In genomic region chr19:7500701-7501100, GRCm38 (mm10) we compare ENCODE assay signal across 20 mouse cellular contexts.
"Had no signal": no experiment of that assay in that cellular context is flagged by ENCODE, and none has a peak within 500 bp of the region (broad histone marks: within the 10 kb centered on the region; RNA-seq: fewer than 3 reads in every experiment).

No protein-coding gene starts in this region.

- H3K27me3 ChIP-seq: limb, embryonic 13.5 days; liver, embryonic 12.5 days; liver, embryonic 15.5 days; midbrain, embryonic 13.5 days; neural tube, embryonic 13.5 days; stomach, embryonic 15.5 days had no signal

- H3K9me3 ChIP-seq: limb, embryonic 10.5 days; limb, embryonic 13.5 days; liver, embryonic 12.5 days; liver, embryonic 15.5 days; midbrain, embryonic 13.5 days; neural tube, embryonic 13.5 days; stomach, embryonic 15.5 days had no signal

- H3K9ac ChIP-seq: limb, embryonic 13.5 days; liver, embryonic 12.5 days; liver, embryonic 15.5 days; midbrain, embryonic 13.5 days; neural tube, embryonic 13.5 days; stomach, embryonic 15.5 days had no signal

- H3K4me3 ChIP-seq: layer of hippocampus, adult 2 months; limb, embryonic 10.5 days; limb, embryonic 13.5 days; liver, embryonic 12.5 days; liver, embryonic 15.5 days; midbrain, embryonic 13.5 days; myocyte; neural tube, embryonic 13.5 days; stomach, embryonic 15.5 days had no signal

- DNase-seq: layer of hippocampus, adult 9-11 months; lung, adult 2 months; retina, postnatal 1 day; right cerebral cortex, postnatal 25 days; spleen, adult 18-20 months; thymus, postnatal 25 days had no signal

- H3K27ac ChIP-seq: hindbrain, postnatal 0 days; layer of hippocampus, adult 2 months; limb, embryonic 10.5 days; limb, embryonic 13.5 days; liver, embryonic 12.5 days; liver, embryonic 15.5 days; macrophage; midbrain, embryonic 13.5 days; neural tube, embryonic 13.5 days; stomach, embryonic 15.5 days had no signal

- H3K4me2 ChIP-seq: limb, embryonic 13.5 days; liver, embryonic 12.5 days; liver, embryonic 15.5 days; midbrain, embryonic 13.5 days; neural tube, embryonic 13.5 days; stomach, embryonic 15.5 days had no signal

- H3K36me3 ChIP-seq: limb, embryonic 10.5 days; liver, embryonic 12.5 days; liver, embryonic 15.5 days; midbrain, embryonic 13.5 days; neural tube, embryonic 13.5 days; stomach, embryonic 15.5 days had no signal

- H3K4me1 ChIP-seq: limb, embryonic 10.5 days; stomach, embryonic 15.5 days had no signal

- ATAC-seq: hindbrain, postnatal 0 days; inflammation-experienced regulatory T-cells, adult 6 months; intestine, embryonic 16.5 days; liver, embryonic 12.5 days; midbrain, embryonic 13.5 days; midbrain, embryonic 16.5 days had no signal
